Mouse (Mus musculus) MEL (cell line): Measurements from ENCODE around the gene Nt5dc1. TPM values are rescaled to one million over a fixed set of nuclear protein-coding genes. Genes with fewer than 3 reads are reported as not detected.

Source experiments
- DNase-seq: peaks from one replicate; pipeline ENCODE4 v3.0.0; 2011; ENCODE audit warnings: low read depth, low spot score
- H3K27ac ChIP-seq: 2 replicates; pipeline ENCODE4 v1.5.1; 2012; ENCODE audit warnings: low read depth, mild to moderate bottlenecking, control low read depth, low read length, moderate library complexity; ENCODE audit not compliant: control insufficient read depth
- H3K27me3 ChIP-seq, 2 experiments: fragments of 150-350 bp in 1 of 2; sonication (generic) in 1 of 2; 2 replicates each; pipeline ENCODE4 v1.6.1; 2012; ENCODE audit warnings: low read length in 2 of 2, mild to moderate bottlenecking in 2 of 2, improper control_type of control experiment in 1 of 2, moderate library complexity in 1 of 2; ENCODE audit not compliant: insufficient read depth in 2 of 2, control insufficient read depth in 1 of 2
- H3K36me3 ChIP-seq, 2 experiments: 2 replicates each; pipeline ENCODE4 v1.6.1; 2012 to 2014; ENCODE audit warnings: low read length in 2 of 2, improper control_type of control experiment in 1 of 2, inconsistent platforms in 1 of 2, mild to moderate bottlenecking in 1 of 2; ENCODE audit not compliant: insufficient read depth in 2 of 2, control insufficient read depth in 1 of 2
- H3K4me1 ChIP-seq, 2 experiments: fragments of 150-350 bp in 1 of 2; sonication (generic) in 1 of 2; 2 replicates each; pipeline ENCODE4 v1.6.1; 2012; ENCODE audit warnings: low read length in 2 of 2, improper control_type of control experiment in 1 of 2, mild to moderate bottlenecking in 1 of 2; ENCODE audit not compliant: insufficient read depth in 2 of 2, control insufficient read depth in 1 of 2
- H3K4me3 ChIP-seq, 2 experiments: fragments of 150-350 bp in 1 of 2; sonication (generic) in 1 of 2; 2 replicates each; pipeline ENCODE4 v1.5.1; 2012; ENCODE audit warnings: low read depth in 2 of 2, low read length in 2 of 2, mild to moderate bottlenecking in 2 of 2, moderate library complexity in 2 of 2, control low read depth in 1 of 2, improper control_type of control experiment in 1 of 2; ENCODE audit not compliant: control insufficient read depth in 1 of 2, insufficient read depth in 1 of 2
- H3K79me2 ChIP-seq: 2 replicates; pipeline ENCODE4 v1.6.1; 2012; ENCODE audit warnings: mild to moderate bottlenecking, low read length, moderate library complexity; ENCODE audit not compliant: control insufficient read depth, poor library complexity, insufficient read depth
- H3K9ac ChIP-seq: 2 replicates; pipeline ENCODE4 v1.6.1; 2012; ENCODE audit warnings: low read depth, mild to moderate bottlenecking, control low read depth, low read length, moderate library complexity; ENCODE audit not compliant: control insufficient read depth, poor library complexity, severe bottlenecking
- H3K9me3 ChIP-seq: fragments of 150-350 bp; sonication (generic); replicated peaks from 2 replicates; pipeline ENCODE4 v1.6.1; 2012; ENCODE audit warnings: mild to moderate bottlenecking, low read length, improper control_type of control experiment, moderate library complexity; ENCODE audit not compliant: insufficient read depth
- BHLHE40 ChIP-seq: IDR thresholded peaks from 2 replicates; pipeline ENCODE4 v1.6.1; 2012; ENCODE audit warnings: low read depth, mild to moderate bottlenecking, inconsistent platforms, low read length, improper control_type of control experiment, borderline replicate concordance
- CHD1 ChIP-seq: IDR thresholded peaks from 2 replicates; pipeline ENCODE4 v1.6.1; 2012; ENCODE audit warnings: low read depth, mild to moderate bottlenecking, inconsistent platforms, low read length, improper control_type of control experiment
- CHD2 ChIP-seq: IDR thresholded peaks from 2 replicates; pipeline ENCODE4 v1.6.1; 2011; ENCODE audit warnings: low read length, improper control_type of control experiment
- CTCF ChIP-seq, 3 experiments: IDR thresholded peaks in 2 of 3; conservative IDR thresholded peaks in 1 of 3; 2 replicates each; pipeline ENCODE4 v1.5.1; 2011 to 2012; ENCODE audit warnings: low read length in 3 of 3, low read depth in 2 of 3, mild to moderate bottlenecking in 2 of 3, improper control_type of control experiment in 1 of 3, inconsistent platforms in 1 of 3, mixed read lengths in 1 of 3, moderate library complexity in 1 of 3; ENCODE audit not compliant: control insufficient read depth in 1 of 3, insufficient read depth in 1 of 3, poor library complexity in 1 of 3, severe bottlenecking in 1 of 3
- E2F4 ChIP-seq: IDR thresholded peaks from 2 replicates; pipeline ENCODE4 v1.6.1; 2011; ENCODE audit warnings: low read depth, low read length, improper control_type of control experiment, borderline replicate concordance
- ELF1 ChIP-seq: IDR thresholded peaks from 2 replicates; pipeline ENCODE4 v1.6.1; 2014; ENCODE audit warnings: low read depth, mild to moderate bottlenecking, inconsistent platforms, low read length, improper control_type of control experiment, moderate library complexity
- ETS1 ChIP-seq: IDR thresholded peaks from 2 replicates; pipeline ENCODE4 v1.6.1; 2012; ENCODE audit warnings: low read depth, mild to moderate bottlenecking, inconsistent platforms, low read length, improper control_type of control experiment, moderate library complexity
- GABPA ChIP-seq: IDR thresholded peaks from 2 replicates; pipeline ENCODE4 v1.6.1; 2012; ENCODE audit warnings: low read depth, mild to moderate bottlenecking, inconsistent platforms, low read length, improper control_type of control experiment, moderate library complexity
- GATA1 ChIP-seq: IDR thresholded peaks from 2 replicates; pipeline ENCODE4 v1.6.1; 2011; ENCODE audit warnings: low read depth, low read length, improper control_type of control experiment
- HCFC1 ChIP-seq: IDR thresholded peaks from 2 replicates; pipeline ENCODE4 v1.6.1; 2012; ENCODE audit warnings: low read depth, mild to moderate bottlenecking, inconsistent platforms, low read length, improper control_type of control experiment, moderate library complexity
- JUND ChIP-seq: IDR thresholded peaks from 2 replicates; pipeline ENCODE4 v1.6.1; 2011; ENCODE audit warnings: low read depth, mild to moderate bottlenecking, improper control_type of control experiment, low read length
- KAT2A ChIP-seq: conservative IDR thresholded peaks from 2 replicates; pipeline ENCODE4 v1.6.1; 2012; ENCODE audit warnings: low read depth, low read length, improper control_type of control experiment, inconsistent platforms
- MAFK ChIP-seq: IDR thresholded peaks from 2 replicates; pipeline ENCODE4 v1.6.1; 2011; ENCODE audit warnings: low read depth, mild to moderate bottlenecking, low read length, improper control_type of control experiment, borderline replicate concordance
- MAX ChIP-seq: IDR thresholded peaks from 2 replicates; pipeline ENCODE4 v1.6.1; 2011; ENCODE audit warnings: low read length, improper control_type of control experiment
- MEF2A ChIP-seq: IDR thresholded peaks from 2 replicates; pipeline ENCODE4 v1.6.1; 2014; ENCODE audit warnings: low read depth, mild to moderate bottlenecking, inconsistent platforms, low read length, improper control_type of control experiment; ENCODE audit not compliant: poor library complexity, insufficient replicate concordance, severe bottlenecking; ENCODE audit errors: extremely low read depth
- MXI1 ChIP-seq: IDR thresholded peaks from 2 replicates; pipeline ENCODE4 v1.6.1; 2011; ENCODE audit warnings: mild to moderate bottlenecking, low read depth, low read length, improper control_type of control experiment
- MYB ChIP-seq: IDR thresholded peaks from 2 replicates; pipeline ENCODE4 v1.6.1; 2011; ENCODE audit warnings: mild to moderate bottlenecking, low read depth, low read length, improper control_type of control experiment
- MYC ChIP-seq: IDR thresholded peaks from 2 replicates; pipeline ENCODE4 v1.6.1; 2011; ENCODE audit warnings: low read depth, mild to moderate bottlenecking, low read length, improper control_type of control experiment, moderate library complexity
- NELFE ChIP-seq: IDR thresholded peaks from 2 replicates; pipeline ENCODE4 v1.6.1; 2011; ENCODE audit warnings: low read depth, low read length, improper control_type of control experiment
- NRF1 ChIP-seq: IDR thresholded peaks from 2 replicates; pipeline ENCODE4 v1.6.1; 2014; ENCODE audit warnings: low read depth, mild to moderate bottlenecking, inconsistent platforms, low read length, improper control_type of control experiment, moderate library complexity; ENCODE audit not compliant: poor library complexity, insufficient read depth, severe bottlenecking
- POLR2A ChIP-seq, 2 experiments: IDR thresholded peaks; 2 replicates each; pipeline ENCODE4 v1.6.1; 2011 to 2012; ENCODE audit warnings: low read length in 2 of 2, mild to moderate bottlenecking in 2 of 2, control low read depth in 1 of 2, improper control_type of control experiment in 1 of 2, low read depth in 1 of 2, moderate library complexity in 1 of 2; ENCODE audit not compliant: control insufficient read depth in 1 of 2, insufficient read depth in 1 of 2, poor library complexity in 1 of 2
- POLR2AphosphoS2 ChIP-seq: IDR thresholded peaks from 2 replicates; pipeline ENCODE4 v1.6.1; 2011; ENCODE audit warnings: low read length, improper control_type of control experiment
- POLR2AphosphoS5 ChIP-seq: IDR thresholded peaks from 2 replicates; pipeline ENCODE4 v1.6.1; 2012; ENCODE audit warnings: low read depth, borderline replicate concordance, mild to moderate bottlenecking, inconsistent platforms, low read length, moderate library complexity, mixed read lengths
- RAD21 ChIP-seq: IDR thresholded peaks from 2 replicates; pipeline ENCODE4 v1.6.1; 2011; ENCODE audit warnings: mild to moderate bottlenecking, low read depth, low read length, improper control_type of control experiment
- RCOR1 ChIP-seq: IDR thresholded peaks from 2 replicates; pipeline ENCODE4 v1.6.1; 2012; ENCODE audit warnings: low read depth, mild to moderate bottlenecking, inconsistent platforms, low read length, improper control_type of control experiment
- SIN3A ChIP-seq: IDR thresholded peaks from 2 replicates; pipeline ENCODE4 v1.6.1; 2012; ENCODE audit warnings: low read length, improper control_type of control experiment, inconsistent platforms
- TAL1 ChIP-seq: IDR thresholded peaks from 2 replicates; pipeline ENCODE4 v1.6.1; 2012; ENCODE audit warnings: mild to moderate bottlenecking, inconsistent platforms, low read length, moderate library complexity, mixed read lengths
- TBP ChIP-seq: IDR thresholded peaks from 2 replicates; pipeline ENCODE4 v1.8.0; 2011; ENCODE audit warnings: low read depth, low read length, improper control_type of control experiment
- UBTF ChIP-seq: IDR thresholded peaks from 2 replicates; pipeline ENCODE4 v1.6.1; 2012; ENCODE audit warnings: low read depth, mild to moderate bottlenecking, inconsistent platforms, low read length, improper control_type of control experiment, moderate library complexity, borderline replicate concordance; ENCODE audit not compliant: insufficient read depth
- USF1 ChIP-seq: IDR thresholded peaks from 2 replicates; pipeline ENCODE4 v1.6.1; 2014; ENCODE audit warnings: low read depth, mild to moderate bottlenecking, inconsistent platforms, low read length, improper control_type of control experiment, moderate library complexity
- USF2 ChIP-seq, 2 experiments: IDR thresholded peaks; 2 replicates each; pipeline ENCODE4 v1.6.1; 2011 to 2012; ENCODE audit warnings: improper control_type of control experiment in 2 of 2, low read length in 2 of 2, borderline replicate concordance in 1 of 2, inconsistent platforms in 1 of 2, low read depth in 1 of 2, mild to moderate bottlenecking in 1 of 2; ENCODE audit not compliant: insufficient read depth in 1 of 2
- ZC3H11A ChIP-seq: IDR thresholded peaks from 2 replicates; pipeline ENCODE4 v1.6.1; 2012; ENCODE audit warnings: low read depth, mild to moderate bottlenecking, inconsistent platforms, low read length, improper control_type of control experiment
- ZKSCAN1 ChIP-seq: IDR thresholded peaks from 2 replicates; pipeline ENCODE4 v1.6.1; 2012; ENCODE audit warnings: low read depth, mild to moderate bottlenecking, inconsistent platforms, low read length, improper control_type of control experiment, moderate library complexity
- ZMIZ1 ChIP-seq: IDR thresholded peaks from 2 replicates; pipeline ENCODE4 v1.6.1; 2012; ENCODE audit warnings: low read depth, mild to moderate bottlenecking, inconsistent platforms, low read length, improper control_type of control experiment, moderate library complexity
- ZNF384 ChIP-seq: IDR thresholded peaks from 2 replicates; pipeline ENCODE4 v1.6.1; 2012; ENCODE audit warnings: low read depth, mild to moderate bottlenecking, inconsistent platforms, low read length, improper control_type of control experiment
- polyA plus RNA-seq, 2 experiments: library from polyadenylated mRNA; stranded (reverse) in 1 of 2; unstranded in 1 of 2; fragments of >175 nt in 1 of 2; fragments of >200 nt in 1 of 2; gene quantifications; 2 replicates each; pipeline versions ENCODE4 v1.2.1 to v1.2.4; 2012; ENCODE audit warnings: low replicate concordance in 2 of 2, low read depth in 1 of 2; ENCODE audit not compliant: insufficient read length in 2 of 2, insufficient read depth in 1 of 2, missing spikeins in 1 of 2
- total RNA-seq: library from RNA; depleted of rRNA; stranded (reverse); fragments of 300-350 nt; gene quantifications from 2 replicates; pipeline ENCODE4 v1.2.3, GENCODE M21; 2012; rRNA removed

Nt5dc1 gene
- total RNA-seq (8.9 and 9.2 TPM in 2 replicates), polyA plus RNA-seq (10 to 100 TPM in 1 of 2 experiments, not detected in 1; 11.5 TPM)

GRCm38 (mm10) chr10:34418204-34418756 lies at the start of gene Nt5dc1:
Gene Nt5dc1, minus strand, starts transcription at chr10:34418552.
- Histone ChIP-seq H3K79me2 (peaks cover 8% of the 10 kb centered on the region), H3K36me3 (peaks cover 0 to 19% of the 10 kb centered on the region in 2 experiments; a peak in 2 of 4 replicates), H3K27me3 (no peaks in the 10 kb centered on the region), H3K27ac (peak within 1 kb of the TSS; percentile 77), H3K9ac (peak within 1 kb of the TSS; percentile 91), H3K4me1 (peaks cover 11 to 25% of the 10 kb centered on the region in 2 experiments), H3K9me3 (no peaks in the 10 kb centered on the region), H3K4me3 (peak within 1 kb of the TSS; percentile 82 to 91)
- DNase-seq: peak; percentile 95
- TF ChIP-seq UBTF: 0 out of 2 replicates have a peak, but pooled peaks have one; percentile 76
- TF ChIP-seq GABPA: no peak
- TF ChIP-seq ZC3H11A: no peak
- TF ChIP-seq MAX: peak; percentile 62; the same call in 1 of the 2 replicates
- TF ChIP-seq MYB: no peak
- TF ChIP-seq TAL1: peak; percentile 47
- 0 out of 2 replicates have a peak, but pooled peaks have one; percentile 13 for TF ChIP-seq ZNF384
- TF ChIP-seq ZKSCAN1: no peak
- TF ChIP-seq RAD21: no peak
- 0 out of 2 replicates have a peak, but pooled peaks have one; percentile 32 for TF ChIP-seq CHD1
- no peak for TF ChIP-seq USF1
- TF ChIP-seq MXI1: peak; percentile 78
- no peak; the same call in 1 of the 2 replicates for TF ChIP-seq KAT2A
- no peak for TF ChIP-seq NRF1
- TF ChIP-seq ETS1: peak; percentile 53
- peak; percentile 71; the same call in 1 of the 2 replicates for TF ChIP-seq ELF1
- TF ChIP-seq MYC: peak; percentile 38; the same call in 1 of the 2 replicates
- peak; percentile 38; the same call in 1 of the 2 replicates for TF ChIP-seq GATA1
- peak; percentile 78 to 84; a peak in 3 of 4 replicates for TF ChIP-seq POLR2A (IDR thresholded peaks at IDR 0.05; ENCODE audit: control insufficient read depth in 1 of 2, insufficient read depth in 1 of 2, low read depth in 1 of 2, low read length in 2 of 2, poor library complexity in 1 of 2)
- 0 out of 2 replicates have a peak, but pooled peaks have one; percentile 25 for TF ChIP-seq E2F4
- TF ChIP-seq CTCF (IDR thresholded peaks at IDR 0.05 in 2 of 3, conservative IDR thresholded peaks at IDR 0.05 in 1 of 3; ENCODE audit: control insufficient read depth in 1 of 3, insufficient read depth in 1 of 3, low read depth in 2 of 3, low read length in 3 of 3, poor library complexity in 1 of 3, severe bottlenecking in 1 of 3): no peak
- TF ChIP-seq RCOR1: no peak
- TF ChIP-seq POLR2AphosphoS5: no peak
- TF ChIP-seq SIN3A: peak; percentile 81
- TF ChIP-seq TBP: peak; percentile 87
- no peak for TF ChIP-seq MAFK
- peak; percentile 31; the same call in 1 of the 2 replicates for TF ChIP-seq MEF2A
- TF ChIP-seq HCFC1: peak; percentile 69
- TF ChIP-seq USF2 (IDR thresholded peaks at IDR 0.05; ENCODE audit: borderline replicate concordance in 1 of 2, insufficient read depth in 1 of 2, low read depth in 1 of 2, low read length in 2 of 2): no peak
- 0 out of 2 replicates have a peak, but pooled peaks have one; percentile 74 for TF ChIP-seq ZMIZ1
- no peak for TF ChIP-seq JUND
- peak; percentile 85 for TF ChIP-seq POLR2AphosphoS2
- TF ChIP-seq CHD2: no peak
- peak; percentile 92 for TF ChIP-seq NELFE
- TF ChIP-seq BHLHE40: no peak
